8 mouse cellular contexts compared by ENCODE assay signal in genomic region chr10:93548991-93549390, GRCm38 (mm10). TPM values are rescaled to one million over a fixed set of nuclear protein-coding genes. Genes with fewer than 3 reads are reported as not detected.
DNase-seq lines count a peak whose midpoint lies in the region; ATAC-seq and TF ChIP-seq lines count a peak whose summit lies in the region.

No protein-coding gene starts in this region.

- peak; percentile 98 for TF ChIP-seq CTCF in kidney, adult 2 months (conservative IDR thresholded peaks at IDR 0.05; ENCODE audit: insufficient read depth, insufficient read length, low read depth, low read length)

- H3K9me3 ChIP-seq in limb, embryonic 11.5 days (ENCODE audit: control insufficient read depth, low read length) = no peaks in the 10 kb centered on the region
- H3K9me3 ChIP-seq in stomach, embryonic 16.5 days (replicated peaks; ENCODE audit: control insufficient read depth, low read length) = no peaks in the 10 kb centered on the region

- no peak overlapping the region for H3K4me2 ChIP-seq in limb, embryonic 11.5 days (ENCODE audit: low read depth, severe bottlenecking)
- H3K4me2 ChIP-seq in stomach, embryonic 16.5 days (ENCODE audit: low read depth, low read length) = no peak overlapping the region

- H3K36me3 ChIP-seq in kidney, adult 2 months (ENCODE audit: control insufficient read depth, insufficient read depth, low read length) = no peaks in the 10 kb centered on the region
- H3K36me3 ChIP-seq in limb, embryonic 11.5 days (ENCODE audit: control insufficient read depth, insufficient read depth, low read length) = no peaks in the 10 kb centered on the region
- H3K36me3 ChIP-seq in stomach, embryonic 16.5 days (ENCODE audit: control insufficient read depth, insufficient read depth, low read length) = no peaks in the 10 kb centered on the region

- peak; percentile 99 for ATAC-seq in activated CD4-positive, CD25-positive, alpha-beta regulatory T cell, adult 4 months
- ATAC-seq in limb, embryonic 11.5 days (ENCODE audit: insufficient number of reproducible peaks, low FRiP score, low TSS enrichment, low read depth) = no peak
- ATAC-seq in stomach, embryonic 16.5 days (ENCODE audit: insufficient read depth, low FRiP score) = peak; percentile 58; the same call in 1 of the 2 replicates

- no peak overlapping the region for H3K9ac ChIP-seq in limb, embryonic 11.5 days (ENCODE audit: low read length)
- H3K9ac ChIP-seq in stomach, embryonic 16.5 days (ENCODE audit: low read length) = no peak overlapping the region

- no peaks in the 10 kb centered on the region for H3K4me1 ChIP-seq in kidney, adult 2 months (ENCODE audit: control insufficient read depth, insufficient read depth, low read length)
- no peaks in the 10 kb centered on the region for H3K4me1 ChIP-seq in limb, embryonic 11.5 days (ENCODE audit: control insufficient read depth, insufficient read depth, low read length)
- H3K4me1 ChIP-seq in stomach, embryonic 16.5 days (ENCODE audit: control insufficient read depth, insufficient read depth, low read length) = no peaks in the 10 kb centered on the region

- H3K27ac ChIP-seq in kidney, adult 2 months (ENCODE audit: insufficient read depth, low read depth, low read length) = no peak overlapping the region
- H3K27ac ChIP-seq in limb, embryonic 11.5 days (replicated peaks; ENCODE audit: low read depth, low read length) = no peak overlapping the region
- H3K27ac ChIP-seq in stomach, embryonic 16.5 days (ENCODE audit: low read length) = no peak overlapping the region

- no peak for TF ChIP-seq POLR2A in kidney, adult 2 months (IDR thresholded peaks at IDR 0.05; ENCODE audit: low read depth, low read length)

- no peaks in the 10 kb centered on the region for H3K27me3 ChIP-seq in kidney, adult 2 months (replicated peaks; ENCODE audit: control insufficient read depth, insufficient read depth, low read length)
- H3K27me3 ChIP-seq in limb, embryonic 11.5 days (ENCODE audit: control insufficient read depth, insufficient read depth, low read length) = no peaks in the 10 kb centered on the region
- H3K27me3 ChIP-seq in stomach, embryonic 16.5 days (ENCODE audit: control insufficient read depth, insufficient read depth, low read length) = no peaks in the 10 kb centered on the region

- 14% methylated on average over 7 of the region's 7 CpGs for WGBS in kidney, adult 2 months
- 12% methylated on average over 7 of the region's 7 CpGs for WGBS in limb, embryonic 11.5 days
- WGBS in stomach, embryonic 16.5 days = 13% methylated on average over 7 of the region's 7 CpGs

- no peak overlapping the region for H3K4me3 ChIP-seq in kidney, adult 2 months (ENCODE audit: insufficient read depth, low read depth, low read length)
- H3K4me3 ChIP-seq in limb, embryonic 11.5 days (ENCODE audit: low read depth, low read length) = no peak overlapping the region
- no peak overlapping the region for H3K4me3 ChIP-seq in stomach, embryonic 16.5 days (replicated peaks; ENCODE audit: low read length)

- DNase-seq in 416B (ENCODE audit: low read depth) = peak; percentile 76
- peak; percentile 50 to 81 for DNase-seq in cerebellum, postnatal 4 days (ENCODE audit: low spot score in 2 of 2)
- peak; percentile 44 to 49 for DNase-seq in gastrocnemius, adult 8-10 months (ENCODE audit: low spot score in 2 of 2)
- peak; percentile 76 for DNase-seq in kidney, adult 2 months
- peak; percentile 86 for DNase-seq in limb, embryonic 11.5 days (ENCODE audit: low spot score)
- DNase-seq in naive thymus-derived CD4-positive, alpha-beta T cell, adult 2 months (ENCODE audit: low read depth) = peak; percentile 90

RNA-seq across cellular contexts. Expression of gene Ccdc38, which starts 8.6 kb away (rescaled TPM):
- polyA plus RNA-seq in activated CD4-positive, CD25-positive, alpha-beta regulatory T cell, adult 4 months (2017; shearing (Covaris generic)) = 1 to 10 TPM; 1.5 to 4.2 TPM
- not detected for total RNA-seq in gastrocnemius, adult 8-10 months (2022)
- polyA plus RNA-seq in kidney, adult 2 months (2012; rRNA removed) = 0.03 TPM in 1 of 2 replicates, not detected in the other
- polyA plus RNA-seq in limb, embryonic 11.5 days (2014; fragmentation: Nextera tagmentation; extraction: Ambion mirVana) = 0.21 and 0.23 TPM in 2 replicates
- 0.25 and 0.35 TPM in 2 replicates for polyA plus RNA-seq in stomach, embryonic 16.5 days (2015; fragmentation: Nextera tagmentation; extraction: Ambion mirVana)

RNA-seq across cellular contexts. Expression of gene Amdhd1, which starts 9.2 kb away (rescaled TPM):
- polyA plus RNA-seq in activated CD4-positive, CD25-positive, alpha-beta regulatory T cell, adult 4 months (2017; shearing (Covaris generic)) = 1 to 10 TPM in 1 of 2 experiments, under 1 TPM in 1; 0.63 to 1.7 TPM
- total RNA-seq in gastrocnemius, adult 8-10 months (2022) = not detected
- 3.1 and 3.3 TPM in 2 replicates for polyA plus RNA-seq in kidney, adult 2 months (2012; rRNA removed)
- polyA plus RNA-seq in limb, embryonic 11.5 days (2014; fragmentation: Nextera tagmentation; extraction: Ambion mirVana) = 0.23 and 0.43 TPM in 2 replicates
- polyA plus RNA-seq in stomach, embryonic 16.5 days (2015; fragmentation: Nextera tagmentation; extraction: Ambion mirVana) = 1.3 and 1.7 TPM in 2 replicates

RNA-seq across cellular contexts. Expression of gene Snrpf, which starts 40.5 kb away (rescaled TPM):
- 10 to 100 TPM; 60.9 to 86.3 TPM for polyA plus RNA-seq in activated CD4-positive, CD25-positive, alpha-beta regulatory T cell, adult 4 months (2017; shearing (Covaris generic))
- 10 to 100 TPM in 1 of 4 experiments, 1 to 10 TPM in 3; 6.2 to 10.4 (median 7.7) TPM for total RNA-seq in gastrocnemius, adult 8-10 months (2022)
- 30.8 and 32.7 TPM in 2 replicates for polyA plus RNA-seq in kidney, adult 2 months (2012; rRNA removed)
- 192 and 200 TPM in 2 replicates for polyA plus RNA-seq in limb, embryonic 11.5 days (2014; fragmentation: Nextera tagmentation; extraction: Ambion mirVana)
- polyA plus RNA-seq in stomach, embryonic 16.5 days (2015; fragmentation: Nextera tagmentation; extraction: Ambion mirVana) = 83.3 and 93.2 TPM in 2 replicates
